Mouse (Mus musculus) heart, postnatal 10 days (tissue): ENCODE results near the gene Rasgrf2. TPM values are rescaled to one million over a fixed set of nuclear protein-coding genes. Genes with fewer than 3 reads are reported as not detected.

ENCODE experiments used
- DNase-seq, 2 experiments: peaks; one replicate each; pipeline ENCODE4 v3.0.0; 2021
- intact Hi-C: fragments of 180-260 bp; cut with DNase I; formaldehyde crosslinking; loops from one replicate; pipeline ENCODE4 v1.15.1; 2025
- total RNA-seq, 2 experiments: library from RNA; stranded (reverse); gene quantifications; 2 replicates each; pipeline ENCODE4 v1.2.3; 2021

The Rasgrf2 gene
- total RNA-seq, 2 experiments from 2014 or later, result 2.5 to 2.6 TPM

DNA sequence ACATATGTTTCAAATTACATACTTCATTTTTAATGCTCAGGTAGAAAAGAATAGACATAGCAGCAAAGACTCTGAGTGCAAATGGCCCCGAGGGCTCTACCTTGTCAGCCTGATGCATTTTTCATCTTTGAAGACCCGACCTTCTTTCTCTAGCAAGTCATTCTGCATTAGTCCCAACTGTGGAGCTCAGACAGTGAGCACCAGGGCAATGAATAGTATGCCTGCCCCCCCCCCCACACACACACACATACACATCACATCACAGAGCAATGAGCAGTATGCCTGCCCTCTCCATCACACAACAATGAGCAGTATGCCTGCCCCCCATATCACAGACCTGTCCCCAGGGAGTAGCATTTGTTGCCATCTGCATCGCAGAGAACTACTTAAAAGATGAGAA is 80.2 kb downstream of the Rasgrf2 start:
- intact Hi-C loops, result no loop called here
- DNase-seq, result no peak

DNA sequence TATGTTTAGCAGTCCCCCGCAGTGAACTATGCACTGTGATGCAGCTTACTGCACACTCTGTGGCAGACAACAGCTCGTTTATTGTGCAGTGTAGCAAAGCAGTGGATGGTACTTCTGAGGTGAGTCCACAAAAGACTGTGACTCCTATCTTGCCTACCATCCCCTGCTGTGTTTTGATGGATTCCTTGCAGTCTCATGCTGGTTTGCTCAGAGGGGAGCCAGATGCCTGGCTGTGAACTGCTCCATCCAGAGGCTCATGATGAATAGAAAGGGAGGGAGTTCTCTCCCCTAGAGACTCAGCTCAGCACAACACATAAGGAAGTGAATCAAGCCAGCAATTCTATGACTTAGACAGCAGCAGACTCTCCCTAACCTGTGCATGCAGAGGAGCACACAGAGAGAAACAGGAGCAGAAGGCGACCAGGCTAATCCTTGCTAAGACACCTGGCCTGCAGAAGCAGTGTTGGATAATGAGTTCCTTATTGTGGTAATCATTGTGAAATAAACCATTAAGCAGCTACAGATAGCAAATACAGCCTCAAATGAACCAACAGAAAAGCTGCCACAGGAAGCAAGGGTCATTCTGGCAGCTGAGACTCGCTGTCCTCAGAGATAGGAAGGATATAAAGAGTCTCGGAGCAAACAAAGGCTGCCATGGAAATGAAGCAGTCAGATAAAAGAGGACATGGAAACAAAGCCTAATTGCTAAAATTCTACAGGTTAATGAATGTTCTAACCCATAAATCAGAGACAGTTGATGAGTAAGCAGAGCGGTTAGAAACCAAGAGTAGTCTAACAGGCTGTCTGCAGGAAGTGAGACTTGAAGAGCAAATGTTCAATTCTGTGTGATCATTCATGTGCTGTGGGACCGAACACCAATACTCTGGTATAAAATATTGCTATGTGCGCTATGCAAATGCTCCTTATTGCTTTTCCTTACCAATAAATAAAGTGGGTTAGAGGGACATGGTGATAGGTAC is 89.6 kb downstream of the Rasgrf2 start:
- intact Hi-C loops, result no loop called here
- DNase-seq, result no peak

DNA sequence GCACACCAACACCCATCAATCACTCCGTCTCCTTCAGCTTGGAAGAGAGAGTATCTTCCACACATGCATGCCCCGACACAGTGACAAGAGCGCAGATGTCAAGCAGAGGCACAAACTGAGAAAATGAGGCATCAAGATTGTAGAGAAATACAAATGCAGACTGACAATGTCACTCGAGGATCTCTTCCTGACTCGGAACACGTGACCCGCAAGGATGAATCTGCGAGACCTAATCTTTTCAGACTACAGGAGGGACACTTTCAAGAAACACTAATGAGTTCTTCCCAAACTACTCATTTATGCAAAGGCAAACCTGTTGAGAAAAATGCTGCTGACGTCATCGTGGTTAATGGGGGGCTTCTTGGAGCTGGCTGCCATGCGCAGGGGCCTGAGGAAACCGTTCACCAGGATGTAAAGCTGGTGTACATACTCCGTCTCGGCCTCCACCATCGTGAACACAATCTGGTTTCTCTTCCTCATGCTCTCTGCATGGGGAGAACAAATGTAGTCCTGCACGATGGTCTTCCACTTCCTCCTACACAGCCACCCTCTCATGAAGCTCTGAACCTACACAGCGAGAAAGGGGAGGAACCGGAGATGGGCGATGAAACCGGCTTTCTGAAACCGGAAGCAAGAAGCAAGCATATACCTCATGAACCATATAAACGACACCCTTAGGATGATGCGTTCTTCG is 100.9 kb downstream of the Rasgrf2 start:
- no peak for DNase-seq
- intact Hi-C loops, result no loop called here

DNA sequence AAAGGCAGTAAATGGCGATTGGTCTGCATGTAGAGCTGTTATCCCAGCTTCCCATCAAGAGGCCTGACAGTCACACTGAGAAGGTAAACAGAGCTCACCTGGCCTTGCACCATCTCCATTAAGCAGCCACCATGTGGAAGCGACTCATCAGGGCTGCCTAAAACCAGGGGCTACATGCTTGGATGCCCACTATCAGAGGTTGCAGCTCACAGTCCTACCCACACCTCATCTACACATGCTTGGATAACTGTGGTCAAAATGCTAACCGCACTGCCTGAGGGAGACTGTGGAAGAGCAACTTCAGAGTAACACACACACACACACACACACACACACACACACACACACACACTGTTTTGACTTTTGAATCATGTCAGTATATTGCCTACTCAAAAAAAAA is 101.8 kb downstream of the Rasgrf2 start:
- no peak for DNase-seq
- intact Hi-C loops, result no loop called here

DNA sequence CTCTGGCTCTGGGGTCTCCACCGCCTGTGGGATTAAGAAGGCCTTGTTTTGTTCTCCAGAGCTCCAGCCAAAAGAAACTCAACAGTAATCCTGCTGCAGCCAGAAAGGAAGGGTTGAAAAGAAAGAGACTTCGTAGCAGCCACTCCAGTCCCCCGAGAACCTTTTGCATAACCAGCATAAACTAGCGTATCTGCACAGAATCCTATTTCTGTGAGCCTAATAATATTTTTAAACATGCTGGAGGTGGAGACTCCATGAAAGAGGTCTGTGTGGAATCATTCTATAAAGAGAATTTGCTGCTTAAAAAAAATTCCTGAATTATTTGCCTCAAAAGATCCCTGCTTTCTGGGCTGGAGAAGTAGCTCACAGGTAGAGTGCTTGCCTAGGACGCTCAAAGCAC is 103.5 kb downstream of the Rasgrf2 start:
- DNase-seq, result no peak
- intact Hi-C loops, result no loop called here

DNA sequence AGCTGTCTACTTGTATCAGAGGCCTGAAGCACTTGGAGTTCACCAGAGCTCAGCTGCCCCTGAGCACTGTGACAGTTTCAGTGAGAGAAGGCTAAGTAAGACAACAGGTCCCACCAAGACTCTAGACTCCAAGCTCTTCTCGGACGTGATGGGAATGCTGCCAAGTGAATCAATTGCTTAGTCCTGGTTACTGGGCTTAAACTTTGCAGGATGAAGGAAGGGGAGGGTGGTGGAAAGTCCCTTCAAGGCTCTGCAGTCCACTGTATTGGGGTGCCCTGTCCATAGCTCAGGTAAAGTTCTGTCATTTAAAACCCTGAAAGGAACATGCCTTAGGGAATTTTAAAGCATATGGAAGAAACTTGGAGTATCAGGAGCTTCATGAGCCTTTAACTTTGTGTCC is 104.8 kb downstream of the Rasgrf2 start:
- no peak for DNase-seq
- intact Hi-C loops, result no loop called here

DNA sequence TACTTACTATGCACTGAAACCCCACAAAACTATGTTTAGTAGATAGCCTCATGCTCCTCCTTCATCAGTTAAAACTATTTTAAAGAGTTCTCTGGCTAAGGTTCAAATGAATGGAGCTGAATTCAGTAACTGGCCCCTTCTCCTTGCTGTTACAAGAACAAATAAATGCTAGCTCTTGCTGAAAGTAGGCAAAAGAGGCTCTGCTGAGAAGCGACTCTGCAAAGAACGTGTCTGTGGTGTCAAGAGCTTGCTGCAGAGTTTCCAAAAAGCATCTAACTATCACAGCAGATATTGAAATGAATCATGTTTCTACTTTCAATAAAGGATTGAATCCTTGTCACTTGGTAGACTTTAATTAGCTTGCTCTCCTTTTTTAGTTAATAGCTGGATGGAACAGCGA is 106.3 kb downstream of the Rasgrf2 start:
- DNase-seq, result no peak
- intact Hi-C loops, result no loop called here

DNA sequence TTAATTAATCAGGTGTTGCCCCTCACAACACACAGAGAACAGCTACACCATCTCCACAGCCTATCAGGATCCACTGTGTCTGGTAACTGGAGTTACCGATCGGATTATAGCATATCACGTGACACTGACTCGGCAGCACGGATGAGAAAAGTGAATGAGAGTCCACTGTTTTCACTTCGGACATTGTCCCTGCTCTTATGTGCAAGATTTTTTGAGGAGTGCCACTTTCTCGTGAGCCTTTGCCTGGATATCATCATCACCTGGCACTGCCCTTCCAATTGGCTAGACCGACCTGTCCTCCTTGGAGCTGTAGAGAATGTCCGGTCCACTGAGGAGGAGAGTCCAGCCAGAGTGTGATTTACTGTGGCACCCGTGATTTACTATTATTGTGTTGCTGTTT is 109.3 kb downstream of the Rasgrf2 start:
- DNase-seq, result no peak
- intact Hi-C loops, result no loop called here

DNA sequence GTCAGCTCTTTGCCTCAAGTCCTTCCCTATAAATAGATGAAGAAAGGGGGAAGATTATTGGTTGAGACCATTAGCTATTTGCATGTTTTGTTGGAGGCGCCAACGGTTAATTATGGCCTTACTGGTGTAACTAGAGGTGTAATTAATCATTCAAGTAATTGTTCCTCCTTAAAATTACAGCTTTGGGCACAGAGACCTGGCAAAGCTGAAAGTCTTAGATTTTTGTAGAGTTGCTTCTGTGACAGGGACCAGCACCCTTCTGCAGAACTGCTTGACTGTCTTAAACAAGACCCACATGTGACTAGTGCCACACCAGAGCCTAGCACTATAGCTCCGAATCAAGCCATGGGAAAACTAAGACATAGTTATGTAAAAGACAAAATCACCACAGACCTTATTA is 134.5 kb downstream of the Rasgrf2 start:
- intact Hi-C loops, result no loop called here
- no peak for DNase-seq

DNA sequence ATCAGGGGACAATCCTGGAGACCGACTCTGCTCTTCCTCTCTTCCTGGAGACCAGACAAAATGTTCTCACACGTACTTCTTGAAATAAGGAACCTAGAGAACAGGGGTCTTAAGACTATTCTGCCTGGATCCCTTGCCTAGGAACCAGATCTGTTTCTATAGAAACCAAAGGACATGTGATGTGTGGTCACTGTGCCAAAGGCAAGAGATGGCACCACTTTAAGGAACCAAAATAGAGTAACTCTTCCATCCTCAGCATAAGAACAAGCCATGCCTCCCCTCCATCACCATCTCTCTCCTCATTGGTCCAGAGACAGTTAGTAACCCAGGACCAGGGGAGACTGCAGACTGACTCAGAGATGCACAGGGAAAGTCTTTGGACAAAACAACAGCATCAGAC is 140.0 kb downstream of the Rasgrf2 start:
- intact Hi-C loops, result no loop called here
- DNase-seq, result no peak

DNA sequence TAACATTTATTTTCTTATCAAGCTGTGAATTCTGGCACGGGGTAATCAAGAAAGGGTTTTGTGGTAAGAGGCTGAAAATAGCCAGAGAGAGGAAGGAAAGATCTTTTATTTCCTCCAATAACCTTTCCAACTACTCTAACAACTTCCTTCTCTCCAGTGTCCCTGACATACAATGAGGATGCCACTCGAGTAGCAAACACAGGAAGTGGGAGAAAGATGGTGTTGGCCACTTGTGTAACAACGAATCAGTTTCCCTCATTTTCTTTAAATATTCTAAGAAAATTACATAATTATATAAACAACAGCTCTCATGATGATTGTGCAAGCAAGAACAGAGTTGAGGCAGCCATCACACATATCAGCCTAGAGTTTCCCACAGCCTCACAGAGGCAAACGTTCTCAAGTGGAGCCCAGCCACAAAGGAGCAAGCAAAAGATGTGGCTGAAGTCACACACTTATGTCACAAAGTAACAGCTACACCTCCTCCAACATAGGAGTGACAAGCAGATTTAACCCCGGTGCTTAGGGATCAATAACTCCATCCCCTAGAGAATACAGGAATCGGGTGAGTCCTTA is 140.7 kb downstream of the Rasgrf2 start:
- no peak for DNase-seq
- intact Hi-C loops, result no loop called here

DNA sequence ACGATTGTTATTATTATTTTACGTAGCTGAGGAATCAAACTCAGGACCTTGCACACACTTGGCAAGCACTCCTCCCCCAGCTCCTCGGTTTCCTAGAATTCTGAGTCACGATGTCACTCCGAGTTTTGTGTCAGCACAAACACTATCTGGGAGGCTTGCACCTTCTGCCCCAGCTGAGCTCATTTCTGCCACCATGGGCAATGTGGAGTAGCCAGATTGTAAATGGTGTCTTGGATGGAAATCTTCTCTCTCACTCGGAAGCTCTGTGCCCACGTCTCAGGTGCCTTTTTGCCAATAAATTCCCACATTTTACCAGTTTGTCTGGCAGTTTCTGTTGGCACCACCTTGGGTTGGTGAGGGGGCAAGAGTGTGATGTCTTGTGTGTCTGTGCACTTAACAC is 143.1 kb downstream of the Rasgrf2 start:
- intact Hi-C loops, result no loop called here
- DNase-seq, result no peak

DNA sequence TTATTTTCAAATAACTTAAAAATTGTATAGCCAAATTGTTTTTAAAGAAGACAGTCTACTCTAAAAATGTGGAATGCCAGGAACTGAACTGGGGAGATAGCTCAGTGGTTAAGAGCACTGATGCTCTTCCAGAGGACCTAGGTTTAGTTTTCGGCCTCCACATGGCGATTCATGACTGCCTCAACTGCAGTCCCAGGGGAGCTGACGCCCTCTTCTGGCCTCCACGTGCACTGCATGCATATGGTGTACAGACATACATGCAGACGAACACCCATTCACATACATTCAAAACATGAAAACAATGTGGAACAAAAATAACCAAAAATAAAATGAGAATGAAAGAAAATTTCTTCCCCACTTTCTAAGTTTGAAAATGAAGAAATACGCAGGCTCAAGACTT is 144.5 kb downstream of the Rasgrf2 start:
- intact Hi-C loops, result no loop called here
- no peak for DNase-seq

DNA sequence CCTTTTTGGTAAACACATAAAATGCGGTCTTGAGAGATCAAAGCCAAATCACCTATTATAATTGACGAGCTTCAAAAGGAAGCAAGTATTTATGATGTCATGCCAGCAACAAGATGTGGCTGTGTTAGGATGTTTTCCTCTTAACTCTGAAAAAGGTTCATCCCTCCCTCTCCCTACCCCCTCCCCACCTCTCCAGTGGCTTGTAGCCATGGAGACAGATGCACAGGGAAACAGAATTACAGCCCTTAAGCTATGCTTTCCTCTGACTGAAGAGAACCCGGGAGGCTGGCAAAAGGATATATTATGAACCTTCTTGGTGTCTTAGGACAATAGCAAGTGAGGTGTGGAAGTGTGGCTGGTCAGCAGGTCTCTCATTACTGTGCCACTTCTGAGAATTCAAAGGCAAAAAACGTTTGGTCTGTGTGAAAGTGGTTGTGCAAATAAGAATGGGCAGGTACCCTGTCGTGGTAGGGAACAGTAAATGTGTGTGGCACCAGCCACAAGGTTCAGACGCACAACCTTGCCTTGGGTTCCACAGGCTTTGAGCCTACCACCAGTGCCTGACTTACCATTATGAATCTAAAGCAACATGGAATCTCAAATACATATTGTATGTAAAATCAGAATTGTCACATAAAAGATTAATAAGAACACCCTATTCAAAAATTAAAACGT is 145.4 kb downstream of the Rasgrf2 start:
- intact Hi-C loops, result no loop called here
- no peak for DNase-seq

DNA sequence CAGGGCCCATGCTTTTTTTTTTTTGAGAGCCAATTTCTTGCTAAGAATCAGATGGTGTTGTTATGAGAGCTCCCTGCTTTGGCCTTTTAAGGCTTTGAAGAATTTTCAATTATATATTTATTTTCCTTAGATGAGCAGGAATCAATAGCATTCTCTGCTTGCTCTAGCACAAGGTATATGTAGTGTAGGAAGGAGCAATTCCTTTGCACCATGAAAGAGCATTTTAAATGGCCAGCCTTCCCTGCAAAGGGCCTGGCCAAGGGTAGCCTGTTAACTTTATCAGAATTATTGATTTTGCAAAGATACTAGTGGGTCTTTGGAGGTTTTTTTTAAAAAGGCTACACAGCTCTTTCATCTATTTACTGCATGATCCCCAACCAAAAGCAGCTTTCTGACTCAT is 146.4 kb downstream of the Rasgrf2 start:
- DNase-seq, result no peak
- intact Hi-C loops, result no loop called here

DNA sequence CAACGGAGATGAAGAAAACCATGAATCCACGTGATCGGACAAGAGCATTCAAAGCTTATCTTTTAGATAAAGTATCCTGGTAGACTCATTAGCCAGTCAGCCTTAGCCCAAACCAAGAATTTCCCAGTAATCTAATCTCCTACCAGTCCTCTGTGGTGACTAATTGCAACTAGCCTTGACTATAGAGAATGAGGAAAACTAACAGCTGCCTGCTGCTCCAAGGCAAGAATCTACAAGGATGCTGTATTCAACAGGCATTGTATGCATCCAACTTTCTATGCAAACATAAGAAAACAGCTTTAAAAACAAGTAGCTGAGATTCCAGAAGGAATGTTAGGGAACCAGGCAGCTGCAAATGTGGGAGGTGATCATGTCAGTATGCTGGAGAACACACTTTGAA is 149.4 kb downstream of the Rasgrf2 start:
- DNase-seq, result no peak
- intact Hi-C loops, result no loop called here

DNA sequence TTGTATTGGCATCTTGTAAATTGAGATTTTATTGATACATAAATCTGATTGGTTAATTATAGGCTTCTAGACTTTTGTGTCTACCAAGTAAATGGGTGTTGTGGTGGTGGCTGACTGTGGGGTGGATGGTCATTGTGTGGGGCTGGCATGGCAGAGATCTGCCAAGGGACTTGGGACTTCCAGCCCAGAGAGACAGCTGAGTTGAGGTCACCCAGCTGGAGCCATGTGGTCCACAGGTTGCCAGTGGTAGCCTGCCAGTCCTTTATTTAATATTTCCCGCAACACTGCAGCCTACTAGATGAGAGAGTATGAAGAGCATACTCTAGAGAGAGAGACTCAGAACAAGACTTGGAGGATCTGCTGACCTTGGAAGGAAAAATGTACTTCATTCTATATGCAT is 150.0 kb downstream of the Rasgrf2 start:
- DNase-seq, result no peak
- intact Hi-C loops, result no loop called here

DNA sequence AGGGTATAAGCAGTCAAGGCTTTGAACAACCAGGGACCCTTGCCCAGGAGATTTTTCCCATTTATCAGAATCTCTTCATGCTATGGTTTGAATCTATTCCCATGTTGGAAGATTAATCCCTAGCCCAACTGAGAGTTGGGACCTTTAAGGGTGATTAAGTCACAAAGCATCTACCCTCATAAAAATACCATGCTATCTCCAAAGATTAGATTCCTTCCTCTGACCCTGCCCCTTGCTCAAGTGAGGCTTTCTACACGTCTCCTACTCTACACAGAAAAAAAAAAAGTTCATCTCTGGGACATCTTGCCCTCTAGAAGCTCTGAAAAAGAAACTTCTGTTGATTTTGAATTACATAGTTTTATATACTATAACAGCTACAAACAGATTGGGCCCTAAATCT is 154.5 kb downstream of the Rasgrf2 start:
- intact Hi-C loops, result no loop called here
- DNase-seq, result no peak

DNA sequence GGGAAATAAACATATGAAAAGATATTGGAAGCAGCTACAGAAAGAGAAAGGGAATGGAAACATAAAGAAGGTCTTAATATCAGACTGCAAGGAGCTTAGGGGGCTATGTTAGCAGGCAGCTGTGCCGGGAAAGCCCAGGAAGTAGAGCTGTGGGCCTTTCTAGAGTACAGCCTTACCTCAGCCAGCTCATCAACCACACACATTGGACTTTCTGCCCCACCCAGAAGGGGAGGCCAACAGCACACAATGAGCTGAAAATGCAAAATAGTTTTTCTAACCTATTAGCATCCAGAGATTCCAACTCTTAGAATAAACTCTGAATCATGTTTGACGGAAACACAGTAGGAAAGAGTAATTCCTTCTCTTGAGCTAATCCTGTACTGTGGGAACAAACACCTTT is 154.9 kb downstream of the Rasgrf2 start:
- intact Hi-C loops, result no loop called here
- no peak for DNase-seq

DNA sequence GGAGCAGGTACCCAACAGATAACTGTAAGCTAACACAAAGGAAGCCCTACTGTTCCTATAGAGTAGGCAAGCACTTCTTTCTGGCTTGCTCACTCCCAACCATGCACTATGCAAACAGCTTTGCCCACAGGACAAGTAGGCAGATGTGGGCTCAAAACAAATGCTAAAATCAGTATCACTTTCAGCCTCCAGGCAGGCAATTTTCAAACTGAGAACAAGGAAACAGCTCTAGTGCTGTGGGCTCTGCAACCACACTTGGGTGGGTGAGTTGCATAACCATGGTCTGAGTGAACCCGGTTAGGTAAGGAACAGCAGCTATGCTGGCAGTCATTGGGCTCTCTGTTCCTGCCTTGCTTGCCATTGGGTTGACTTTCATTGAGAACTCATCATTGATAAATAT is 157.3 kb downstream of the Rasgrf2 start:
- DNase-seq, result no peak
- intact Hi-C loops, result no loop called here

DNA sequence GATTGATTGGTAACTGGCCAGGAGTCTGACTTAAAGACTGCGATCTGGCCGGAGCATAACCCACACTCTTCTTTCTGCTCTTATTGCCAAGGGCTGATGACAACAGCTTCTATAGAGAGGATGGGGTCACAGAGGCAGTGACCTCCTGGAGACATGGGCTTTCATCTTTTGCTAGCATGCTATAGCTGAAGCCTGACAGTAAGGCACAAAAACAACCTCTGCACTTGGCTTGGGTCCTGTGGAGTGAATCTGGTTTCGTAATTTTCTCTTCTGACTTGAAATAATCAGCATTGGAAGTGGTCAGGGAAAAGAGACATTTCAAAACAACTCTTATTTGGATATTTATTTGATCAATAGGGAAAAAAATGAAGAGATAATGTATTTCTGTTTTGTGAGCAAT is 160.2 kb downstream of the Rasgrf2 start:
- DNase-seq, result no peak
- intact Hi-C loops, result no loop called here
